Mouse (Mus musculus) stomach, embryonic 16.5 days (tissue): ENCODE data around the gene Cnot1. TPM values are rescaled to one million over a fixed set of nuclear protein-coding genes. Genes with fewer than 3 reads are reported as not detected.

Experiments used
- ATAC-seq: fragments of 200-750 bp; cut with Nextera tagmentation; 2 replicates; pipeline ENCODE4 v1.8.0; 2017; ENCODE audit warnings: moderate number of reproducible peaks, moderate TSS enrichment; ENCODE audit not compliant: insufficient read depth, low FRiP score
- H3K27ac ChIP-seq: fragments of 300-500 bp; sonication (generic); 2 replicates; pipeline ENCODE4 v1.5.1; 2014; ENCODE audit warnings: low read length
- H3K27me3 ChIP-seq: fragments of 300-500 bp; sonication (generic); 2 replicates; pipeline ENCODE4 v1.6.1; 2014; ENCODE audit warnings: low read length, control low read depth, mixed read lengths; ENCODE audit not compliant: control insufficient read depth, insufficient read depth
- H3K36me3 ChIP-seq: fragments of 300-500 bp; sonication (generic); 2 replicates; pipeline ENCODE4 v1.6.1; 2014; ENCODE audit warnings: low read length; ENCODE audit not compliant: control insufficient read depth, insufficient read depth
- H3K4me1 ChIP-seq: fragments of 300-500 bp; sonication (generic); 2 replicates; pipeline ENCODE4 v1.6.1; 2014; ENCODE audit warnings: low read length, control low read depth, mixed read lengths; ENCODE audit not compliant: control insufficient read depth, insufficient read depth
- H3K4me2 ChIP-seq: fragments of 300-500 bp; sonication (generic); 2 replicates; pipeline ENCODE4 v1.6.1; 2014; ENCODE audit warnings: low read depth, low read length, mixed read lengths
- H3K4me3 ChIP-seq: fragments of 300-500 bp; sonication (generic); replicated peaks from 2 replicates; pipeline ENCODE4 v1.5.1; 2014; ENCODE audit warnings: mild to moderate bottlenecking, low read length
- H3K9ac ChIP-seq: fragments of 300-500 bp; sonication (generic); 2 replicates; pipeline ENCODE4 v1.6.1; 2014; ENCODE audit warnings: low read length
- H3K9me3 ChIP-seq: fragments of 300-500 bp; sonication (generic); replicated peaks from 2 replicates; pipeline ENCODE4 v1.6.1; 2016; ENCODE audit warnings: low read length, control low read depth; ENCODE audit not compliant: control insufficient read depth
- WGBS: fragments of 180-500 bp; shearing (Covaris S2); extraction: QIAGEN DNeasy Blood & Tissue Kit; methylation state at CpG from one replicate; pipeline ENCODE4 v1.1.7; 2014; 5-methylcytosine and 5-hydroxymethylcytosine counted together
- polyA plus RNA-seq: library from polyadenylated mRNA; unstranded; fragments of >200 nt; fragmentation: Nextera tagmentation; extraction: Ambion mirVana; gene quantifications from 2 replicates; pipeline ENCODE4 v1.2.1, GENCODE M21; 2015

The Cnot1 gene
- polyA plus RNA-seq, 1 experiment from 2014 or later = 66.0 TPM

GRCm38 (mm10) chr8:95822699-95823098 lies 15.4 kb upstream of the Cnot1 start:
- H3K9me3 ChIP-seq = no peaks in the 10 kb centered on the region
- no peak for ATAC-seq
- no peaks in the 10 kb centered on the region for H3K4me1 ChIP-seq
- no peak overlapping the region for H3K27ac ChIP-seq
- H3K4me2 ChIP-seq = no peak overlapping the region
- 62% methylated on average over 3 of the region's 3 CpGs for WGBS
- H3K27me3 ChIP-seq = no peaks in the 10 kb centered on the region
- no peak overlapping the region for H3K9ac ChIP-seq
- H3K4me3 ChIP-seq = no peak overlapping the region
- H3K36me3 ChIP-seq = no peaks in the 10 kb centered on the region

- 83% methylated on average over 5 of the region's 5 CpGs for WGBS
- H3K4me1 ChIP-seq = 0 out of 2 replicates have a peak, but pooled peaks cover 3% of the 10 kb centered on the region
- no peaks in the 10 kb centered on the region for H3K36me3 ChIP-seq
- ATAC-seq = no peak
- H3K4me2 ChIP-seq = no peak overlapping the region
- H3K27ac ChIP-seq = no peak overlapping the region
- H3K9ac ChIP-seq = no peak overlapping the region
- no peaks in the 10 kb centered on the region for H3K9me3 ChIP-seq
- no peak overlapping the region for H3K4me3 ChIP-seq
- no peaks in the 10 kb centered on the region for H3K27me3 ChIP-seq
Measured at GRCm38 (mm10) chr8:95822096-95822495, 14.8 kb upstream of the Cnot1 start.

GRCm38 (mm10) chr8:95821266-95821665 lies 14.0 kb upstream of the Cnot1 start:
- Histone ChIP-seq H3K9ac (no peak overlapping the region), H3K4me1 (0 out of 2 replicates have a peak, but pooled peaks cover 3% of the 10 kb centered on the region), H3K4me2 (no peak overlapping the region), H3K27ac (no peak overlapping the region), H3K27me3 (no peaks in the 10 kb centered on the region), H3K9me3 (no peaks in the 10 kb centered on the region), H3K4me3 (no peak overlapping the region), H3K36me3 (no peaks in the 10 kb centered on the region)
- 54% methylated on average over 6 of the region's 6 CpGs for WGBS
- ATAC-seq = no peak

GRCm38 (mm10) chr8:95818211-95818610 lies 10.9 kb upstream of the Cnot1 start:
- Histone ChIP-seq H3K9ac (no peak overlapping the region), H3K27ac (no peak overlapping the region), H3K27me3 (no peaks in the 10 kb centered on the region), H3K4me3 (no peak overlapping the region), H3K4me2 (no peak overlapping the region), H3K9me3 (no peaks in the 10 kb centered on the region), H3K36me3 (no peaks in the 10 kb centered on the region), H3K4me1 (0 out of 2 replicates have a peak, but pooled peaks cover 3% of the 10 kb centered on the region)
- no peak for ATAC-seq
- 27% methylated on average over 1 of the region's 1 CpGs for WGBS

- no peaks in the 10 kb centered on the region for H3K9me3 ChIP-seq
- no peaks in the 10 kb centered on the region for H3K27me3 ChIP-seq
- H3K36me3 ChIP-seq = no peaks in the 10 kb centered on the region
- H3K4me2 ChIP-seq = no peak overlapping the region
- no peak for ATAC-seq
- no peak overlapping the region for H3K9ac ChIP-seq
- 47% methylated on average over 3 of the region's 3 CpGs for WGBS
- H3K4me3 ChIP-seq = no peak overlapping the region
- 0 out of 2 replicates have a peak, but pooled peaks cover 3% of the 10 kb centered on the region for H3K4me1 ChIP-seq
- H3K27ac ChIP-seq = no peak overlapping the region
Measured at GRCm38 (mm10) chr8:95817597-95817996, 10.3 kb upstream of the Cnot1 start.

- no peaks in the 10 kb centered on the region for H3K27me3 ChIP-seq
- H3K36me3 ChIP-seq = no peaks in the 10 kb centered on the region
- H3K4me2 ChIP-seq = no peak overlapping the region
- 34% methylated on average over 6 of the region's 6 CpGs for WGBS
- no peak overlapping the region for H3K27ac ChIP-seq
- no peak overlapping the region for H3K4me3 ChIP-seq
- H3K9me3 ChIP-seq = no peaks in the 10 kb centered on the region
- no peak overlapping the region for H3K9ac ChIP-seq
- 0 out of 2 replicates have a peak, but pooled peaks cover 3% of the 10 kb centered on the region for H3K4me1 ChIP-seq
- ATAC-seq = peak; percentile 44; the same call in 1 of the 2 replicates
Measured at GRCm38 (mm10) chr8:95816044-95816708, 8.9 kb upstream of the Cnot1 start.

GRCm38 (mm10) chr8:95810184-95810591 lies 2.9 kb upstream of the Cnot1 start:
- H3K36me3 ChIP-seq = no peaks in the 10 kb centered on the region
- no peak overlapping the region for H3K4me2 ChIP-seq
- ATAC-seq = no peak
- no peak overlapping the region for H3K27ac ChIP-seq
- no peaks in the 10 kb centered on the region for H3K9me3 ChIP-seq
- H3K27me3 ChIP-seq = no peaks in the 10 kb centered on the region
- WGBS = 49% methylated on average over 3 of the region's 3 CpGs
- H3K4me3 ChIP-seq = no peak overlapping the region
- H3K9ac ChIP-seq = no peak overlapping the region
- H3K4me1 ChIP-seq = peaks cover 8% of the 10 kb centered on the region

- Histone ChIP-seq H3K9me3 (no peaks in the 10 kb centered on the region), H3K4me2 (no peak overlapping the region), H3K9ac (no peak overlapping the region), H3K27me3 (no peaks in the 10 kb centered on the region), H3K27ac (no peak overlapping the region), H3K36me3 (no peaks in the 10 kb centered on the region), H3K4me3 (no peak overlapping the region), H3K4me1 (peaks cover 17% of the 10 kb centered on the region)
- WGBS = 78% methylated on average over 5 of the region's 5 CpGs
- no peak for ATAC-seq
Measured at GRCm38 (mm10) chr8:95809116-95809515, 1.9 kb upstream of the Cnot1 start.

- no peaks in the 10 kb centered on the region for H3K27me3 ChIP-seq
- no peak for ATAC-seq
Measured at GRCm38 (mm10) chr8:95808631-95809030, 1.4 kb upstream of the Cnot1 start.

More at GRCm38 (mm10) chr8:95808631-95809030, 1.4 kb upstream of the Cnot1 start:
- Histone ChIP-seq H3K4me1 (peaks cover 20% of the 10 kb centered on the region), H3K4me2 (no peak overlapping the region; the same call in 1 of the 2 replicates), H3K4me3 (no peak overlapping the region), H3K36me3 (no peaks in the 10 kb centered on the region), H3K27ac (no peak overlapping the region), H3K9ac (no peak overlapping the region), H3K9me3 (no peaks in the 10 kb centered on the region)
- 85% methylated on average over 4 of the region's 4 CpGs for WGBS
